10 mouse cellular contexts compared by ENCODE assay signal in genomic region chr14:74915025-74915424, GRCm38 (mm10). TPM values are rescaled to one million over a fixed set of nuclear protein-coding genes. Genes with fewer than 3 reads are reported as not detected.
A peak's percentile ranks its signal among the peaks of the same experiment; 100 is the strongest.
DNase-seq lines count a peak whose midpoint lies in the region; ATAC-seq lines count a peak whose summit lies in the region.
"Had no signal": no experiment of that assay in that cellular context is flagged by ENCODE, and none has a peak within 500 bp of the region (broad histone marks: within the 10 kb centered on the region; RNA-seq: fewer than 3 reads in every experiment).

No protein-coding gene starts in this region.

- no peak overlapping the region for H3K9ac ChIP-seq in hindbrain, embryonic 16.5 days (ENCODE audit: low read depth, low read length)
- H3K9ac ChIP-seq in hindbrain, embryonic 12.5 days: no peak overlapping the region
- no peak overlapping the region for H3K9ac ChIP-seq in embryonic facial prominence, embryonic 15.5 days
- H3K9ac ChIP-seq in intestine, embryonic 15.5 days: no peak overlapping the region
- H3K9ac ChIP-seq: limb, embryonic 13.5 days had no signal

- peaks cover 18% of the 10 kb centered on the region for H3K4me1 ChIP-seq in hindbrain, embryonic 16.5 days (ENCODE audit: control insufficient read depth, insufficient read depth, low read depth, low read length)
- no peaks in the 10 kb centered on the region; the same call in 1 of the 2 replicates for H3K4me1 ChIP-seq in hindbrain, embryonic 12.5 days
- peaks cover 40% of the 10 kb centered on the region for H3K4me1 ChIP-seq in embryonic facial prominence, embryonic 15.5 days
- H3K4me1 ChIP-seq in intestine, embryonic 15.5 days (replicated peaks): peaks cover 45% of the 10 kb centered on the region

- H3K9me3 ChIP-seq in hindbrain, embryonic 16.5 days (ENCODE audit: control insufficient read depth, low read length): no peaks in the 10 kb centered on the region
- H3K9me3 ChIP-seq in hindbrain, embryonic 12.5 days (replicated peaks): no peaks in the 10 kb centered on the region
- no peaks in the 10 kb centered on the region for H3K9me3 ChIP-seq in embryonic facial prominence, embryonic 15.5 days (replicated peaks)
- H3K9me3 ChIP-seq in intestine, embryonic 15.5 days: no peaks in the 10 kb centered on the region
- H3K9me3 ChIP-seq: limb, embryonic 13.5 days had no signal

- DNase-seq in lung, postnatal 36 days: peak; percentile 63
- DNase-seq in embryo, embryonic 9.5 days (ENCODE audit: extremely low spot score): no peak
- DNase-seq in urinary bladder, postnatal 4 days (ENCODE audit: low spot score in 2 of 2): no peak
- DNase-seq in embryo, embryonic 10.5 days (ENCODE audit: low spot score): no peak
- DNase-seq: adrenal gland, postnatal 10 days had no signal

- no peaks in the 10 kb centered on the region for H3K36me3 ChIP-seq in hindbrain, embryonic 16.5 days (ENCODE audit: control insufficient read depth, insufficient read depth, low read length)
- no peaks in the 10 kb centered on the region for H3K36me3 ChIP-seq in hindbrain, embryonic 12.5 days
- no peaks in the 10 kb centered on the region for H3K36me3 ChIP-seq in embryonic facial prominence, embryonic 15.5 days
- H3K36me3 ChIP-seq in intestine, embryonic 15.5 days: no peaks in the 10 kb centered on the region

- no peak overlapping the region for H3K4me2 ChIP-seq in hindbrain, embryonic 16.5 days (ENCODE audit: low read length)
- no peak overlapping the region for H3K4me2 ChIP-seq in hindbrain, embryonic 12.5 days (replicated peaks)
- no peak overlapping the region for H3K4me2 ChIP-seq in embryonic facial prominence, embryonic 15.5 days (replicated peaks)
- H3K4me2 ChIP-seq in intestine, embryonic 15.5 days (replicated peaks): no peak overlapping the region
- H3K4me2 ChIP-seq: limb, embryonic 13.5 days had no signal

- no peak overlapping the region for H3K4me3 ChIP-seq in hindbrain, embryonic 16.5 days (ENCODE audit: low read length)
- no peak overlapping the region for H3K4me3 ChIP-seq in hindbrain, embryonic 12.5 days
- H3K4me3 ChIP-seq in embryonic facial prominence, embryonic 15.5 days (replicated peaks): no peak overlapping the region
- H3K4me3 ChIP-seq in intestine, embryonic 15.5 days (replicated peaks): no peak overlapping the region
- H3K4me3 ChIP-seq: limb, embryonic 13.5 days had no signal

- H3K27me3 ChIP-seq in hindbrain, embryonic 16.5 days (replicated peaks; ENCODE audit: control insufficient read depth, insufficient read depth, low read length): no peaks in the 10 kb centered on the region
- no peaks in the 10 kb centered on the region for H3K27me3 ChIP-seq in hindbrain, embryonic 12.5 days
- no peaks in the 10 kb centered on the region for H3K27me3 ChIP-seq in embryonic facial prominence, embryonic 15.5 days
- no peaks in the 10 kb centered on the region for H3K27me3 ChIP-seq in intestine, embryonic 15.5 days (replicated peaks)
- H3K27me3 ChIP-seq: limb, embryonic 13.5 days had no signal

- 46% methylated on average over 9 of the region's 9 CpGs for WGBS in hindbrain, embryonic 16.5 days
- WGBS in hindbrain, embryonic 12.5 days: 62% methylated on average over 9 of the region's 9 CpGs
- 39% methylated on average over 9 of the region's 9 CpGs for WGBS in embryonic facial prominence, embryonic 15.5 days
- whole genome bisulfite sequencing in intestine, embryonic 15.5 days: 41% methylated on average over 9 of the region's 9 CpGs

- H3K27ac ChIP-seq in hindbrain, embryonic 16.5 days (ENCODE audit: low read depth, low read length): peak overlapping the region; percentile 54
- H3K27ac ChIP-seq in hindbrain, embryonic 12.5 days: no peak overlapping the region
- 0 out of 2 replicates have a peak overlapping the region, but pooled peaks have one; percentile 39 for H3K27ac ChIP-seq in embryonic facial prominence, embryonic 15.5 days (replicated peaks)
- H3K27ac ChIP-seq in intestine, embryonic 15.5 days: peak overlapping the region; percentile 83
- H3K27ac ChIP-seq: limb, embryonic 13.5 days had no signal

- ATAC-seq in hindbrain, embryonic 16.5 days: peak; percentile 43
- no peak for ATAC-seq in hindbrain, embryonic 12.5 days (ENCODE audit: low FRiP score)
- no peak for ATAC-seq in embryonic facial prominence, embryonic 15.5 days (ENCODE audit: insufficient number of reproducible peaks, low FRiP score, low TSS enrichment, low read depth)
- no peak for ATAC-seq in intestine, embryonic 15.5 days

RNA-seq across cellular contexts. Expression of gene Lrch1, which starts 32.7 kb away (rescaled TPM):
- polyA plus RNA-seq in hindbrain, embryonic 16.5 days (2015; fragmentation: Nextera tagmentation; extraction: Ambion mirVana): 15.4 and 23.6 TPM in 2 replicates
- 13.3 and 23.4 TPM in 2 replicates for polyA plus RNA-seq in hindbrain, embryonic 12.5 days (2016; fragmentation: Nextera tagmentation; extraction: Ambion mirVana)
- 17.3 and 18.8 TPM in 2 replicates for polyA plus RNA-seq in embryonic facial prominence, embryonic 15.5 days (2015; fragmentation: Nextera tagmentation; extraction: Ambion mirVana)
- polyA plus RNA-seq in intestine, embryonic 15.5 days (2015; fragmentation: Nextera tagmentation; extraction: Ambion mirVana): 11.8 and 12.5 TPM in 2 replicates
